Mouse (Mus musculus): ENCODE measurements around the gene Cul9. TPM values are rescaled to one million over a fixed set of nuclear protein-coding genes. Genes with fewer than 3 reads are reported as not detected.

Gene Cul9
- polyA plus RNA-seq, 1 experiment: 5.8 TPM

GRCm38 (mm10) chr17:46588913-46589312 lies 42.7 kb upstream of the Cul9 start:
- no peaks in the 10 kb centered on the region for H3K36me3 ChIP-seq (ENCODE audit: control insufficient read depth, insufficient read depth, low read length)
- no peak overlapping the region for H3K27ac ChIP-seq (ENCODE audit: insufficient read depth, low read depth, low read length)
- H3K4me3 ChIP-seq (ENCODE audit: low read depth, low read length): no peak overlapping the region
- no peaks in the 10 kb centered on the region for H3K27me3 ChIP-seq (ENCODE audit: control insufficient read depth, insufficient read depth, low read length)
- WGBS: 94% methylated on average over 6 of the region's 6 CpGs
- H3K4me1 ChIP-seq (ENCODE audit: control insufficient read depth, insufficient read depth, insufficient read length, low read length): no peaks in the 10 kb centered on the region; the same call in none of the 2 replicates
- TF ChIP-seq POLR2A (IDR thresholded peaks at IDR 0.05; ENCODE audit: low read depth, low read length) (no peak), CTCF (IDR thresholded peaks at IDR 0.05; ENCODE audit: extremely low read depth, insufficient read length, insufficient replicate concordance, low read depth, low read length) (no peak)

GRCm38 (mm10) chr17:46588173-46588572 lies 42.0 kb upstream of the Cul9 start:
- Histone ChIP-seq H3K4me1 (ENCODE audit: control insufficient read depth, insufficient read depth, insufficient read length, low read length) (no peaks in the 10 kb centered on the region; the same call in none of the 2 replicates), H3K27ac (ENCODE audit: insufficient read depth, low read depth, low read length) (no peak overlapping the region), H3K27me3 (ENCODE audit: control insufficient read depth, insufficient read depth, low read length) (no peaks in the 10 kb centered on the region), H3K36me3 (ENCODE audit: control insufficient read depth, insufficient read depth, low read length) (no peaks in the 10 kb centered on the region), H3K4me3 (ENCODE audit: low read depth, low read length) (no peak overlapping the region)
- TF ChIP-seq POLR2A (IDR thresholded peaks at IDR 0.05; ENCODE audit: low read depth, low read length) (no peak), CTCF (IDR thresholded peaks at IDR 0.05; ENCODE audit: extremely low read depth, insufficient read length, insufficient replicate concordance, low read depth, low read length) (no peak)
- WGBS: 51% methylated on average over 9 of the region's 9 CpGs

GRCm38 (mm10) chr17:46586327-46586726 lies 40.1 kb upstream of the Cul9 start:
- no peaks in the 10 kb centered on the region for H3K36me3 ChIP-seq (ENCODE audit: control insufficient read depth, insufficient read depth, low read length)
- TF ChIP-seq CTCF (IDR thresholded peaks at IDR 0.05; ENCODE audit: extremely low read depth, insufficient read length, insufficient replicate concordance, low read depth, low read length): no peak
- TF ChIP-seq POLR2A (IDR thresholded peaks at IDR 0.05; ENCODE audit: low read depth, low read length): no peak
- 84% methylated on average over 8 of the region's 8 CpGs for WGBS
- no peak overlapping the region for H3K4me3 ChIP-seq (ENCODE audit: low read depth, low read length)
- H3K4me1 ChIP-seq (ENCODE audit: control insufficient read depth, insufficient read depth, insufficient read length, low read length): no peaks in the 10 kb centered on the region
- H3K27ac ChIP-seq (ENCODE audit: insufficient read depth, low read depth, low read length): no peak overlapping the region
- no peaks in the 10 kb centered on the region for H3K27me3 ChIP-seq (ENCODE audit: control insufficient read depth, insufficient read depth, low read length)

GRCm38 (mm10) chr17:46578650-46579049 lies 32.5 kb upstream of the Cul9 start:
- WGBS: 78% methylated on average over 5 of the region's 5 CpGs
- Histone ChIP-seq H3K4me3 (ENCODE audit: low read depth, low read length) (no peak overlapping the region), H3K36me3 (ENCODE audit: control insufficient read depth, insufficient read depth, low read length) (no peaks in the 10 kb centered on the region), H3K4me1 (ENCODE audit: control insufficient read depth, insufficient read depth, insufficient read length, low read length) (no peaks in the 10 kb centered on the region), H3K27me3 (ENCODE audit: control insufficient read depth, insufficient read depth, low read length) (no peaks in the 10 kb centered on the region), H3K27ac (ENCODE audit: insufficient read depth, low read depth, low read length) (no peak overlapping the region)
- no peak for TF ChIP-seq CTCF (IDR thresholded peaks at IDR 0.05; ENCODE audit: extremely low read depth, insufficient read length, insufficient replicate concordance, low read depth, low read length)
- no peak for TF ChIP-seq POLR2A (IDR thresholded peaks at IDR 0.05; ENCODE audit: low read depth, low read length)

- WGBS: 75% methylated on average over 13 of the region's 13 CpGs
- TF ChIP-seq CTCF (IDR thresholded peaks at IDR 0.05; ENCODE audit: extremely low read depth, insufficient read length, insufficient replicate concordance, low read depth, low read length) (peak; percentile 46; the same call in 1 of the 2 replicates), POLR2A (IDR thresholded peaks at IDR 0.05; ENCODE audit: low read depth, low read length) (no peak)
These were observed 29.9 kb upstream of the Cul9 start for GRCm38 (mm10) chr17:46576070-46576469.

GRCm38 (mm10) chr17:46574535-46574934 lies 28.3 kb upstream of the Cul9 start:
- Histone ChIP-seq H3K36me3 (ENCODE audit: control insufficient read depth, insufficient read depth, low read length) (no peaks in the 10 kb centered on the region), H3K27ac (ENCODE audit: insufficient read depth, low read depth, low read length) (no peak overlapping the region), H3K4me3 (ENCODE audit: low read depth, low read length) (no peak overlapping the region), H3K4me1 (ENCODE audit: control insufficient read depth, insufficient read depth, insufficient read length, low read length) (no peaks in the 10 kb centered on the region), H3K27me3 (ENCODE audit: control insufficient read depth, insufficient read depth, low read length) (no peaks in the 10 kb centered on the region)
- TF ChIP-seq CTCF (IDR thresholded peaks at IDR 0.05; ENCODE audit: extremely low read depth, insufficient read length, insufficient replicate concordance, low read depth, low read length) (no peak), POLR2A (IDR thresholded peaks at IDR 0.05; ENCODE audit: low read depth, low read length) (no peak)
- WGBS: 87% methylated on average over 7 of the region's 7 CpGs

More at GRCm38 (mm10) chr17:46576070-46576469, 29.9 kb upstream of the Cul9 start:
- Histone ChIP-seq H3K36me3 (ENCODE audit: control insufficient read depth, insufficient read depth, low read length) (no peaks in the 10 kb centered on the region), H3K4me1 (ENCODE audit: control insufficient read depth, insufficient read depth, insufficient read length, low read length) (no peaks in the 10 kb centered on the region), H3K27ac (ENCODE audit: insufficient read depth, low read depth, low read length) (no peak overlapping the region), H3K27me3 (ENCODE audit: control insufficient read depth, insufficient read depth, low read length) (no peaks in the 10 kb centered on the region), H3K4me3 (ENCODE audit: low read depth, low read length) (no peak overlapping the region)

- H3K4me1 ChIP-seq (ENCODE audit: control insufficient read depth, insufficient read depth, insufficient read length, low read length): no peaks in the 10 kb centered on the region
- no peak overlapping the region for H3K27ac ChIP-seq (ENCODE audit: insufficient read depth, low read depth, low read length)
- no peaks in the 10 kb centered on the region; the same call in 1 of the 2 replicates for H3K36me3 ChIP-seq (ENCODE audit: control insufficient read depth, insufficient read depth, low read length)
- 85% methylated on average over 11 of the region's 11 CpGs for WGBS
- no peaks in the 10 kb centered on the region for H3K27me3 ChIP-seq (ENCODE audit: control insufficient read depth, insufficient read depth, low read length)
- TF ChIP-seq POLR2A (IDR thresholded peaks at IDR 0.05; ENCODE audit: low read depth, low read length): no peak
- TF ChIP-seq CTCF (IDR thresholded peaks at IDR 0.05; ENCODE audit: extremely low read depth, insufficient read length, insufficient replicate concordance, low read depth, low read length): no peak
- no peak overlapping the region for H3K4me3 ChIP-seq (ENCODE audit: low read depth, low read length)
These were observed 24.8 kb upstream of the Cul9 start for GRCm38 (mm10) chr17:46571005-46571404.
